Mouse (Mus musculus) forebrain, embryonic 15.5 days (tissue): ENCODE measurements around the gene Gipc1. TPM values are rescaled to one million over a fixed set of nuclear protein-coding genes. Genes with fewer than 3 reads are reported as not detected.
A peak's percentile ranks its signal among the peaks of the same experiment; 100 is the strongest.

ENCODE experiments used
- ATAC-seq: fragments of 200-750 bp; cut with Nextera tagmentation; replicated peaks from 2 replicates; pipeline ENCODE4 v1.8.0; 2017; ENCODE audit warnings: mild to moderate bottlenecking, moderate TSS enrichment, moderate library complexity
- H3K27ac ChIP-seq: fragments of 300-500 bp; sonication (generic); replicated peaks from 2 replicates; pipeline ENCODE4 v1.5.1; 2015; ENCODE audit warnings: mild to moderate bottlenecking, inconsistent platforms
- H3K27me3 ChIP-seq: fragments of 300-500 bp; sonication (generic); 2 replicates; pipeline ENCODE4 v1.6.1; 2015; ENCODE audit warnings: inconsistent platforms
- H3K36me3 ChIP-seq: fragments of 300-500 bp; sonication (generic); 2 replicates; pipeline ENCODE4 v1.6.1; 2015; ENCODE audit warnings: mild to moderate bottlenecking, inconsistent platforms
- H3K4me1 ChIP-seq: fragments of 300-500 bp; sonication (generic); 2 replicates; pipeline ENCODE4 v1.6.1; 2015; ENCODE audit warnings: inconsistent platforms
- H3K4me2 ChIP-seq: fragments of 300-500 bp; sonication (generic); replicated peaks from 2 replicates; pipeline ENCODE4 v1.6.1; 2015; ENCODE audit warnings: mild to moderate bottlenecking, inconsistent platforms
- H3K4me3 ChIP-seq: fragments of 300-500 bp; sonication (generic); 2 replicates; pipeline ENCODE4 v1.5.1; 2015; ENCODE audit warnings: mild to moderate bottlenecking, inconsistent platforms
- H3K9ac ChIP-seq: fragments of 300-500 bp; sonication (generic); replicated peaks from 2 replicates; pipeline ENCODE4 v1.6.1; 2015; ENCODE audit warnings: mild to moderate bottlenecking, inconsistent platforms
- H3K9me3 ChIP-seq: fragments of 300-500 bp; sonication (generic); 2 replicates; pipeline ENCODE4 v1.6.1; 2016; ENCODE audit warnings: inconsistent platforms
- WGBS: fragments of 180-500 bp; shearing (Covaris S2); methylation state at CpG from one replicate; pipeline ENCODE4 v1.1.7; 2015; ENCODE audit warnings: mixed read lengths; 5-methylcytosine and 5-hydroxymethylcytosine counted together
- polyA plus RNA-seq: library from polyadenylated mRNA; unstranded; fragments of >200 nt; fragmentation: Nextera tagmentation; extraction: Ambion mirVana; gene quantifications from 2 replicates; pipeline ENCODE4 v1.2.1, GENCODE M21; 2015

The Gipc1 gene
- polyA plus RNA-seq, 1 experiment from 2014 or later: 161 TPM

DNA sequence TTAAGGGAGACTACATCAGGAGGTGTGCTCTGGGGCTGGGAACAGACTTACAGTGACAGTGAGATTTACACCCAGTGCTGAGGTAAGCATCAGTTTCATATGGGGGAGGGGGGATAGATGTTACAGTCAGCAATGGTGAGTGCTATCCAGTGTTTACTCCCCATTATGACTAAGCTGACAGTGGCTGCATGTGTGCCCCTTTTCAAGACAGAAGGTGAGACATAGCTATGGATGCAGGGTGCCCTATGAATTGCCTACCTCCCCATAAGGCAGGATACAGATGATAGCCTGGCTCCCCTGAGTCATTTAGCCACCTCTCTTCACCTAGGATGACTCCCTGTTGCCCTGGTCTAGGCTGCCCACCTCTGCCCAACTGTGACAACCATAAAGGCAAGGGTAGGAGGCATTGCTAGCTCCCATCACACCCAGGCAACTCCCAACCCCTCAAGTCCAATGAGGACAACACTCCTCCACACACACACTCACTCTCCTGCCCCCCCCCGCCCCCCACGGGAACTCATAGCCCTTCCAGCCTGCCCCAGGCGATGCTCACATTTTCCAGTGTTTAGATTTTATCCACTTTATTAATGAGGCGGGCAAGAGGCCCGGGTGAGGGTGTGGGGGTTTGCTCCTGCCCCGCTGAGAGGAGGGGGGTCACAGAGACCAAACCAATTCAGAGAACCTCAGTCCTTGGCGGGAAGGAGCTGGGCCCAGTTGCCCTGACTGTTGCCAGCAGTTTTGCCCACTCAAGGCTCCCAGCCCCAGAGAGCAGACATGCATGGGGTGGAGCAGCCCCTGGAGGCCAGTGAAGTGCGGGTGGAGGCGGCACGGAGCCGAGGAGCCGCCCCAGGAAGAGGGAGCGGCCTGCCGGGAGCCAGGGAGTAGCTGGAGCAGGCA, 13.7 kb downstream of the Gipc1 start, which contains the start of gene Ptger1:
Gene Ptger1, plus strand, starts transcription at position 710 of the 897 bp plus-strand sequence.
- peak; percentile 9; the same call in 1 of the 2 replicates for ATAC-seq
- no peak within 1 kb of the TSS for H3K4me2 ChIP-seq
- no peaks in the 10 kb centered on the region for H3K9me3 ChIP-seq
- 28% methylated on average over 14 of the region's 14 CpGs for WGBS
- no peaks in the 10 kb centered on the region for H3K27me3 ChIP-seq
- peaks cover 20% of the 10 kb centered on the region; the same call in 1 of the 2 replicates for H3K36me3 ChIP-seq
- H3K9ac ChIP-seq: no peak within 1 kb of the TSS
- H3K27ac ChIP-seq: 0 out of 2 replicates have a peak within 1 kb of the TSS, but pooled peaks have one; percentile 15
- H3K4me1 ChIP-seq: peaks cover 41% of the 10 kb centered on the region
- no peak within 1 kb of the TSS for H3K4me3 ChIP-seq

DNA sequence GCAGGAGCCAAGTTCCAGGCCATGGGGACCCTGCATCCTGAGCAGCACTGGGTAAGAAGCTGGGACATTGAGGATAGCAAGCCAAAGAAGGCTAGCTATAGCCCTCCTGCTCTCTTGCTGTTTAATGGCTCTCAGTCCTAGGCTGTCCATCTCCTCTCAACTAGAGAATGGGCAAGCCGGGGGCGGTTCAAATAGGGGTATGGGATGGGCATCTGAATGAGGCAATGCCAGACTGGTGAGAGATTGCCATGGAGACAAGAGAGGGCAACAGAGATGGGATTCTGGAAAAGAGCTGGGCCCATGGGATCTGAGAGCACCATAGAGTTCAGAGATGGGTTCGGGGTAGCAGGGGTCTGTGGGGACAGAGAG, 14.4 kb downstream of the Gipc1 start:
- Histone ChIP-seq H3K27ac (0 out of 2 replicates have a peak overlapping the region, but pooled peaks have one; percentile 15), H3K9ac (no peak overlapping the region), H3K36me3 (peaks cover 26% of the 10 kb centered on the region), H3K9me3 (no peaks in the 10 kb centered on the region), H3K4me3 (no peak overlapping the region), H3K4me1 (peaks cover 36% of the 10 kb centered on the region), H3K27me3 (no peaks in the 10 kb centered on the region), H3K4me2 (no peak overlapping the region)
- ATAC-seq: no peak
- 84% methylated on average over 3 of the region's 3 CpGs for WGBS

DNA sequence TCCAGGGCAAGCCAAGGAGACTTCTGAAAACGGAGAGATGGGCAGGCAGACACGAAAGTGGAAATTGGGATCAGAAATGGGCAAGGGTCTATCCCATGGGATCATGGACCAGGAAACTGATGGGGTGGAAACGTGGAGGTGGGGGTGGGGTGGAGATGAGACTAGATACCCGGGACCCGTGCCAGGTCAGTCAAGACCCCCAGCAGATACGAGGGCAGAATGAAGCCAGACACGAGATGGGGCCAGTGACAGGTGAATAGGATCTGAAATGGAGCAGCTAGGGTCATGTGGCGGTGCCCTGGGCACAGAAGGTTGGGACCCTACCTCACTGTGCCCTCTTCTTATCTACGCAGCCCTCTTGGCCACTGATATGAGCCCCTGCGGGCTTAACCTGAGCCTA, 15.0 kb downstream of the Gipc1 start:
- H3K4me2 ChIP-seq: peak overlapping the region; percentile 72
- H3K4me1 ChIP-seq: peaks cover 29% of the 10 kb centered on the region
- 0 out of 2 replicates have a peak overlapping the region, but pooled peaks have one; percentile 53 for H3K27ac ChIP-seq
- H3K9ac ChIP-seq: peak overlapping the region; percentile 53; the same call in 1 of the 2 replicates
- H3K27me3 ChIP-seq: no peaks in the 10 kb centered on the region
- no peak for ATAC-seq
- H3K36me3 ChIP-seq: peaks cover 33% of the 10 kb centered on the region
- H3K9me3 ChIP-seq: no peaks in the 10 kb centered on the region
- WGBS: 82% methylated on average over 10 of the region's 10 CpGs
- peak overlapping the region; percentile 44; the same call in 1 of the 2 replicates for H3K4me3 ChIP-seq

DNA sequence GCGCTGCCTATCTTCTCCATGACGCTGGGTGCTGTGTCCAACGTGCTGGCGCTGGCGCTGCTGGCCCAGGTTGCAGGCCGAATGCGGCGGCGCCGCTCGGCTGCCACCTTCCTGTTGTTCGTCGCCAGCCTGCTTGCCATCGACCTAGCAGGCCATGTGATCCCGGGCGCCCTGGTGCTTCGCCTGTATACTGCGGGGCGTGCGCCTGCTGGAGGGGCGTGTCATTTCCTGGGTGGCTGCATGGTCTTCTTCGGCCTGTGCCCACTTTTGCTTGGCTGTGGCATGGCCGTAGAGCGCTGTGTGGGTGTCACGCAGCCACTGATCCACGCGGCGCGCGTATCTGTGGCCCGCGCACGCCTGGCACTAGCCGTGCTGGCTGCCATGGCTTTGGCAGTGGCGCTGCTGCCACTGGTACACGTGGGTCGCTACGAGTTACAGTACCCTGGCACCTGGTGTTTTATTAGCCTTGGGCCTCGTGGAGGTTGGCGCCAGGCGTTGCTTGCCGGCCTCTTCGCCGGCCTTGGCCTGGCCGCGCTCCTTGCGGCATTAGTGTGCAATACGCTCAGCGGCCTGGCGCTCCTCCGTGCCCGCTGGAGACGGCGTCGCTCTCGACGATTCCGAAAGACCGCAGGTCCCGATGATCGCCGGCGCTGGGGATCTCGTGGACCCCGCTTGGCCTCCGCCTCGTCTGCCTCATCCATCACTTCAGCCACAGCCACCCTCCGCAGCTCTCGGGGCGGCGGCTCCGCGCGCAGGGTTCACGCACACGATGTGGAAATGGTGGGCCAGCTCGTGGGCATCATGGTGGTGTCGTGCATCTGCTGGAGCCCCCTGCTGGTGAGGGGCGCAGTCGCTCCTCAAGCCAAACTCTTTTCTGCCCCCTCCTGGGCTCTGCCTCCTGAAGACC, 15.8 kb downstream of the Gipc1 start:
- peak overlapping the region; percentile 72 for H3K4me2 ChIP-seq
- WGBS: 21% methylated on average over 80 of the region's 80 CpGs
- H3K27ac ChIP-seq: peak overlapping the region; percentile 53
- ATAC-seq: peak; percentile 70
- H3K36me3 ChIP-seq: peaks cover 38% of the 10 kb centered on the region
- peak overlapping the region; percentile 44 for H3K4me3 ChIP-seq
- no peaks in the 10 kb centered on the region for H3K9me3 ChIP-seq
- no peaks in the 10 kb centered on the region for H3K27me3 ChIP-seq
- H3K4me1 ChIP-seq: peaks cover 26% of the 10 kb centered on the region
- peak overlapping the region; percentile 53 for H3K9ac ChIP-seq

DNA sequence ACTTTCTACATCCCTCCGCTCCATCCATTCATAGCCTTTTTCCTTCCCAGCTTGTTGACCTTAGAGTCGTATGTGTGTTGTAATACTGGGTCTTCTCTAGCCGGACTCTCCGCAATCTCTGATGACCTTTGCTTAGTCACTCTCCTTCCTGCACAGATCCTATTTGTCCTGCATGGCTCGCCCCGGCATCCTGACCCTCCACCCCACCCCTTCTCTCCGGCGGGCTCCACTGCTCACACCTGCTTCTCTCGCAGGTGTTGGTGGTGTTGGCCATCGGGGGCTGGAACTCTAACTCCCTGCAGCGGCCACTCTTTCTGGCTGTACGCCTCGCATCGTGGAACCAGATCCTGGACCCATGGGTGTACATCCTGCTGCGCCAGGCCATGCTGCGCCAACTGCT, 16.5 kb downstream of the Gipc1 start:
- Histone ChIP-seq H3K27me3 (no peaks in the 10 kb centered on the region), H3K27ac (no peak overlapping the region), H3K4me3 (no peak overlapping the region), H3K4me1 (peaks cover 26% of the 10 kb centered on the region), H3K9ac (no peak overlapping the region), H3K4me2 (peak overlapping the region; percentile 72), H3K9me3 (no peaks in the 10 kb centered on the region), H3K36me3 (peaks cover 44% of the 10 kb centered on the region)
- ATAC-seq: 0 out of 2 replicates have a peak, but pooled peaks have one; percentile 1
- WGBS: 76% methylated on average over 16 of the region's 16 CpGs

DNA sequence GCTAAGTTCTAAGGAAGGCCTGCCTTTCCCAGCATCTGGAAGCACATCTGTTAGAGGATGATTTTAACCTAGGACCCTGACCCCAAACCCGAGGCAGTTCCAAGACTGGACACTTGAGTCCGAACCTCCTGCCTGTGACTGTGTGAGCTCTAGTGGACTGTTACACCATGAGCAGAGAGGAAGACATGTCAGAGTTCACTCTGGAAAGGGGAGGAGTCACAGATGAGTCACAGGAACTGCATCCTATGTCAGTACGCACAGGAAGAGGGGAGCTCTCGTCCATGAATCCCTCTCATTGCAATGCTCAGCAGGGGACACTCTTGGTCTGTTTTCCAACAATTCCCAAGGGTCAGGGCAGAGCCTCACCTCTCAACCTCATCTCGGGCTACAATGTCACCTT, 20.5 kb downstream of the Gipc1 start:
- peaks cover 74% of the 10 kb centered on the region for H3K36me3 ChIP-seq
- no peak overlapping the region for H3K27ac ChIP-seq
- no peaks in the 10 kb centered on the region for H3K27me3 ChIP-seq
- peaks cover 9% of the 10 kb centered on the region for H3K4me1 ChIP-seq
- no peaks in the 10 kb centered on the region for H3K9me3 ChIP-seq
- WGBS: 67% methylated on average over 5 of the region's 5 CpGs
- no peak for ATAC-seq
- no peak overlapping the region for H3K4me3 ChIP-seq
- H3K9ac ChIP-seq: no peak overlapping the region
- no peak overlapping the region for H3K4me2 ChIP-seq

DNA sequence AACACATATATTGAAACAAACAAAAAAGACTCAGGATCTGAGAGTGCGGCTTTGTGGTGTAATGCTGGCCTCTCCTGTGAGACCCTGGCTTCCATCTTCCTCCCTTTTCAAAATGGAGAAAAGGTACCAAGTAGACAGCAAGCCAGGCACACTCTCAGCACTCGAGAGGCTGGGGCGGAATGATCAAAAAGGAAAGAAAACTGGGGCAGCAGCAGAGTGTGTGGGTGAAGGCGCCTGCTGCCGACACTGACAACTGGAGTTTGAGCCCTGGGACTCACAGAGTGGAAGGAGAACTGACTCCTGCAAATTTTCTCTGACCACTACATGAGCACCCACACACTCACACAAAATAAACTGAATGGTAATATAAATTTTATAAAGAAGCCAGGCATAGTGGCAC, 22.0 kb downstream of the Gipc1 start:
- no peak for ATAC-seq
- 86% methylated on average over 5 of the region's 5 CpGs for WGBS
- H3K9ac ChIP-seq: no peak overlapping the region
- H3K27ac ChIP-seq: no peak overlapping the region
- no peaks in the 10 kb centered on the region for H3K27me3 ChIP-seq
- no peaks in the 10 kb centered on the region for H3K9me3 ChIP-seq
- no peak overlapping the region for H3K4me3 ChIP-seq
- no peak overlapping the region for H3K4me2 ChIP-seq
- H3K4me1 ChIP-seq: no peaks in the 10 kb centered on the region
- H3K36me3 ChIP-seq: peaks cover 84% of the 10 kb centered on the region

DNA sequence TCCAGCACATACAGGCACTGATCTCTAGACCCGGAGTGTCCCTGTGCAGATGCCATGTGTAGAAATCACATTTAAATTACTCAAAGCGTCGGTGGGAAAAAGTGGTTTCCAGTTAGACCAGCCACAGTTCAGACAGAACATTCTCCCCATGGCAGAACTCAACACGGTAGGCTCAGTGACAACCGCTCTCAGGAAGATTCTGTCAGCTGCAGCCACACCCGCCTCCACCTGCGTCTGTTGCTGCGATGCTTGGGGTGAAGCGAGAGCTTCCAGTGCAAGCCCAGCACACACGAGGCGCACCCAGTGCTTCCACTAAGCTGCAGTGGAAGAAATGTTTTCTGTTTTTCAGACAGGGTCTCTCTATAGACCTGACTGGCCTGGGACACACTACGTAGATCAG, 27.4 kb downstream of the Gipc1 start:
- Histone ChIP-seq H3K9ac (no peak overlapping the region), H3K9me3 (no peaks in the 10 kb centered on the region), H3K4me3 (no peak overlapping the region), H3K4me2 (no peak overlapping the region), H3K27ac (no peak overlapping the region), H3K36me3 (peaks cover 74% of the 10 kb centered on the region), H3K4me1 (no peaks in the 10 kb centered on the region), H3K27me3 (no peaks in the 10 kb centered on the region)
- no peak for ATAC-seq
- WGBS: 91% methylated on average over 12 of the region's 12 CpGs

DNA sequence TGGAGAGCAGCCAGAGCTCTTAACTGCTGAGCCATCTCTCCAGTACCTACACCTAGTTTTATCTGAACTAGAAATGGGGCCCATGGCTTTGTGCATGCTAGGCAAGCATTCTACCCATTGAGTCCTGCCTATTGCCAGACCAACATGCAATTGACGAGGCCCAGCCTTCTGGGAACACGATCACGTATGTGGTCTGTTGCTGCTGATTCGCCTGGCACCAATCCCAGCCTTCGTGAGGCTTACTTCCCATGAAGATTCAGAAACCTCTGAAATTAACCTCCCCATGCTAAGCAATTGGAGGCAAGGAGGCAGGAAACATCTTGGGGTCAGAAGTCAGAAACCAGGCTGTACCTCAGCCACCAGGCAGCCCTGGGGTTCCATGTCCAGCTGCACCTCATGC, 28.1 kb downstream of the Gipc1 start:
- 79% methylated on average over 5 of the region's 5 CpGs for WGBS

DNA sequence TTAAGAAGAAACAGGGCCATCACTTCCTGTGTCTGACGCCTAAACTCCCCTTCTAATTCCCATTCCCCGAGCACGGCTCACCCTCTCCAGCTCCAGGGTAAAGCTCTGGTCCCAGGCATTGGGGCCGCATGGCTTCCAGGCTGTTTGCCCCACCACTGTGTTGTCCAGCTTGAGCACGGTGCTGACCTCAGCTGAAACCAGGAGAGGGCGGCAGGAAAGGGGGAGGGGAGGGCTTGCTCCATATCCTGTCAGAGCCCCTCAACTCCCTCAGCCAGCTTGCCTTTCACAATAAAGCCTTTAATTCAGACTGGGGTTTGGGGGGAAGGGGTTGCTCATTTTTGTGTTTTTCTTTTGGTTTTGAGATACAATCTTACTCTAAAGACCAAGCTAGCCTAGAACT, 28.6 kb downstream of the Gipc1 start:
- 34% methylated on average over 6 of the region's 6 CpGs for WGBS
- ATAC-seq: no peak
- no peaks in the 10 kb centered on the region for H3K27me3 ChIP-seq

More for the DNA sequence above, 28.1 kb downstream of the Gipc1 start:
- Histone ChIP-seq H3K27me3 (no peaks in the 10 kb centered on the region), H3K27ac (no peak overlapping the region), H3K4me2 (no peak overlapping the region), H3K4me3 (no peak overlapping the region), H3K9me3 (no peaks in the 10 kb centered on the region), H3K9ac (no peak overlapping the region), H3K4me1 (no peaks in the 10 kb centered on the region), H3K36me3 (peaks cover 77% of the 10 kb centered on the region)
- ATAC-seq: no peak

DNA sequence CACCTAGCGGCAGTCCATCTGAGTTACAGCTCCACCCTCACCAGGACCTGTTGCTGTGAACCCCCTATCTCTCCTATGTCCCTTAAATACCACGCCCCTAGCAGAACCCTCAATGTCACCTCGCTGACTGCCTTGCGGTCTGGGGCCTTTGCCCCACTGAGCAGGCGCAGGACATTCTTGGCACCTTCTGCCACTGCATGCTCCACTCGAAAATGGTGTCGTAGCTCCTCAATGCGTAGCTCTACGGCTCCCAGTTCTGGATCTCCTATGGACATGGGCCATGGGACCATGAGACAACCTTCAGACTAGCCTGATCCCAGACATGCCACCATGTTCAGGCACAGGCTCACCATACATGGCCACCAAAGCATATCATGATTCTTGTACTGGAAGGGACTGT, 32.0 kb downstream of the Gipc1 start:
- ATAC-seq: no peak
- Histone ChIP-seq H3K36me3 (peaks cover 48% of the 10 kb centered on the region), H3K9me3 (no peaks in the 10 kb centered on the region), H3K4me3 (no peak overlapping the region), H3K4me2 (no peak overlapping the region), H3K27ac (no peak overlapping the region), H3K9ac (no peak overlapping the region), H3K4me1 (no peaks in the 10 kb centered on the region), H3K27me3 (no peaks in the 10 kb centered on the region)
- 94% methylated on average over 9 of the region's 9 CpGs for WGBS

More for the DNA sequence above, 28.6 kb downstream of the Gipc1 start:
- Histone ChIP-seq H3K9ac (no peak overlapping the region), H3K4me1 (no peaks in the 10 kb centered on the region), H3K4me2 (no peak overlapping the region), H3K4me3 (no peak overlapping the region), H3K27ac (no peak overlapping the region), H3K9me3 (no peaks in the 10 kb centered on the region), H3K36me3 (peaks cover 72% of the 10 kb centered on the region)

DNA sequence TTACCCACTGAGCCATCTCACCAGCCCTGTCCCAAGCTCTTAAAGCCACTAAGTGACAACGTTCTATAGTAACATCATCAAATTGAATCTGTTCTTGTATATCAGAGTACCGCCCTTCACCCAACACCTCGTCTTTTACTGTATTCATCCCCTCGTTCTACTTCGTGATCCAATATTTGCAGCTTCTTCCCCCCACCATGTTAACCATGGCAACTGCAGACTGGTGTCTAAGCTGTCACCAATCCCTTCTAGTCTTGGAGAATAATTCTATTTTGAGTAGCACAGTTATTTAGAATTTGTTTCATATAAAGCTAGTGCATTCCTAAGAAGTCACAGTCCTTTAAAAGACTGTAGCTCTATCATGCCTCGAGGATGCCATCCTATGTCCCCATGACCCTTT, 36.8 kb downstream of the Gipc1 start:
- no peak for ATAC-seq

More for the DNA sequence above, 36.8 kb downstream of the Gipc1 start:
- no peak overlapping the region for H3K27ac ChIP-seq
- H3K4me2 ChIP-seq: no peak overlapping the region
- H3K4me1 ChIP-seq: no peaks in the 10 kb centered on the region
- H3K9ac ChIP-seq: no peak overlapping the region
- H3K9me3 ChIP-seq: no peaks in the 10 kb centered on the region
- H3K36me3 ChIP-seq: peaks cover 39% of the 10 kb centered on the region
- no peaks in the 10 kb centered on the region for H3K27me3 ChIP-seq
- WGBS: 88% methylated on average over 6 of the region's 6 CpGs
- H3K4me3 ChIP-seq: no peak overlapping the region
